Mouse (Mus musculus): ENCODE measurements at regions not wholly inside any gene's neighbourhood (a gene's known extent, or its start where the extent isn't known, plus 50 kb on each side); places are given as distances from the start of the nearest gene placed in this dataset.

DNA sequence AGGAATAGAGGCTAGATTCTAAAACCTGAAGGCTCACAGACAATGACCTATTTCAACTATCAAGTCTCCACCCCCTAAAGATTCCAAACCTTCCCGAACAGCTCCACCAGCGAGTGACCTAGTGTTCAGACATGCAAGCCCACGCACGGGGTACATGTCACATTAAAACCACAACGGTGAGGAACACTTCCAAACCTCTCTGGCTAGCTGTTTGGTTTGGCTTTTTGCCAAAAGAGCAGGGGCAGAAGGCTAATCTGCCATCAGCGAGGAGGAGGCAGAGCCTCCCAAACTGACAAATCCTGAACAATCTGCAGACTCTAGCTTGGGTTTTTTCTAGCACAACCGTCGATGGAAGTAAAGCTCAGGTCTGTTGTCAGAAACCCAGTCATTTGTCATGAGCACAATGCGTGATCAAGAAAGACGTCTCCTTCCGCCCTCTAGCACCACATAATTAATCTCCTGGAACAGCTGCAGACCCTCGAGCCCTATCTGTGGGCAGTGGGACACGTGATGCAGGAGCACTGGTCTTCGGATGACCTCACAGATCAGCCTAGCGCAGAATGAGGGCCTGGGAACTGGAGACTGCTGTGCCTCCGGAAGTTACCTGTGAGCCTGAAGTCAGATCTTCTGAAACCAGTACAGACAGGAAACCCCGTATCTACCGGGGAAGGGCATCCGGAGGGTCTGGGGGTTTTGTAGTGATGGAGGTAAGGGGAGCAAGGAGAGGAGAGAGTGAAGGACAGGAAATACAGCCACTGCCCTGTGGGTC, 178.3 kb upstream of the Hs6st1 start:
- TF ChIP-seq GATA1 (IDR thresholded peaks at IDR 0.05; ENCODE audit: borderline replicate concordance, low read length) (no peak), FLI1 (IDR thresholded peaks at IDR 0.05; ENCODE audit: low read length) (no peak)

Data from megakaryocyte, embryonic 14.5 days (primary cell).